Mouse (Mus musculus): ENCODE measurements around the gene Cldn7.

DNA sequence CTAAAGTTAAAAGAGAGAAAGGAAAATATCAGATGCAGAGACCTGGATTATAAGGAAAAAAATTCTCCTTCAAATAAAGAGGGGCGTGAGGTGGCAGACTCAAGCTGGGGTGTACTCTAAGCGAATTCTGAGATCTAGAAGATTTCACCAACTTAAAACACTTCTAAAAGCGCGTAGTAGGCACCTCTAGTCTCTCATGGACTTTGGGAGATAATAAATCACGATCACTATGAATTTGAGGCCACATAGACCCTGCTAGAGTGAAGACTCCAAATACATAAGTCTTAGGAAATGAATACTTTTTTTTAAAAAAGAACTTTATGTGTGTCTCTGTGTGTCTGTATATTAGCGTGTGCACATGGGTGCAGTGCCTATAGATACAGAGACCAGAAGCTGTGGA lies 51.1 kb downstream of the Cldn7 start:
- TF ChIP-seq CTCF (IDR thresholded peaks at IDR 0.05; ENCODE audit: low read depth) (no peak), EP300 (IDR thresholded peaks at IDR 0.05; ENCODE audit: low read depth) (no peak)

All from liver, postnatal 0 days (tissue).